Mouse (Mus musculus): ENCODE results near the gene Myh10. TPM values are rescaled to one million over a fixed set of nuclear protein-coding genes. Genes with fewer than 3 reads are reported as not detected.

Gene Myh10
- polyA plus RNA-seq (2012; ENCODE audit: low replicate concordance): 0.52 and 9.9 TPM in 2 replicates

DNA sequence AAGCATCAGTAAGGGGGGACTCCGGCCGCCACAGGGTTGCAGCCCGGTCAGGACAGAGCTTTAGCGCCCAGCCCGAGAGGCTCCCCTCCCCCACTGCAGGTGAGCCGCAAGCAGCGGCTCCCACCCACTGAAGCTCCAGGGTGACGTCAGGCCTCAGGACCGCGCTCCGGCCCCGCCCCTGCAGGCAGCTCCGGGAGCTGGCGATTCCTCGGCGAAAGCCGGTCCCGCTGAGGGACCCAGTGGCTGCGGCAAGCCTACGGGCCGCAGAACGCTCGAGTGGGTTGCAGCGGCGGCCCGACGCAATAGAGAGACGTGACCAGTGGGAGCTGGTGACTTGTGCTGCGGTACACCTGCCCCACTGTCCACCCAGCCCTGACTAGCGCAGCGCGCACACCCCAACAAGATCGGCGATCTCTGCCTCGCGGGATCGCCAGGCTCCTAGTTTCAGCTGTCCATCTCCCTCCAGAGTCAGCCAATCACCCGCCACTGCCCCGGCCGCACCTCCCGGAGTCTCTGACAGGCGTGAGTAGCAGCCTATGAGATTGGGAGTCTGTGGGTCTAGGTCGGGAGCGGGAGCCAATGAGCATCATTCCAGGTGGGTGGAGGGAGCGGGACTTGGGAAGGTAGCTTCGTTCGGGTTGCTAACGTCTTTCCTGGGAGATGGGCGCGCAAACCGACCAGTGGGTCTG lies at the start of gene Myh10:
Gene Myh10, plus strand, starts transcription at position 239 of the 689 bp plus-strand sequence.

Other genes starting within 250 kb of the Myh10 start
- gene Pik3r6, start 188.5 kb upstream of the Myh10 start, polyA plus RNA-seq (2012; ENCODE audit: low replicate concordance): 3.0 and 5.9 TPM in 2 replicates
- gene Mfsd6l, start 135.4 kb upstream of the Myh10 start, polyA plus RNA-seq (2012; ENCODE audit: low replicate concordance): 0.09 and 0.34 TPM in 2 replicates
- not detected in 2 replicates for gene Ccdc42, start 104.5 kb upstream of the Myh10 start, polyA plus RNA-seq (2012; ENCODE audit: low replicate concordance)
- gene Ndel1, start 180.3 kb downstream of the Myh10 start, polyA plus RNA-seq (2012; ENCODE audit: low replicate concordance): 36.5 and 77.0 TPM in 2 replicates
- gene Rnf222, start 197.0 kb downstream of the Myh10 start, polyA plus RNA-seq (2012; ENCODE audit: low replicate concordance): not detected in 2 replicates
- gene Rpl26, start 210.0 kb downstream of the Myh10 start, polyA plus RNA-seq (2012; ENCODE audit: low replicate concordance): 7.7 and 20.4 TPM in 2 replicates
- not detected in 2 replicates for gene Odf4, start 235.5 kb downstream of the Myh10 start, polyA plus RNA-seq (2012; ENCODE audit: low replicate concordance)